Mouse (Mus musculus) kidney, postnatal 10 days (tissue): ENCODE measurements around the gene Ccdc24.

Experiments used
- DNase-seq: peaks from one replicate; pipeline ENCODE4 v3.0.0; 2021; ENCODE audit warnings: mixed read lengths

Gene Ccdc24

GRCm38 (mm10) chr4:117850871-117851270 is 21.5 kb downstream of the Ccdc24 start:
- DNase-seq = peak; percentile 63

GRCm38 (mm10) chr4:117850176-117850575 is 22.2 kb downstream of the Ccdc24 start:
- no peak for DNase-seq

- DNase-seq = no peak
These were observed 22.9 kb downstream of the Ccdc24 start for GRCm38 (mm10) chr4:117849506-117849905.

DNA sequence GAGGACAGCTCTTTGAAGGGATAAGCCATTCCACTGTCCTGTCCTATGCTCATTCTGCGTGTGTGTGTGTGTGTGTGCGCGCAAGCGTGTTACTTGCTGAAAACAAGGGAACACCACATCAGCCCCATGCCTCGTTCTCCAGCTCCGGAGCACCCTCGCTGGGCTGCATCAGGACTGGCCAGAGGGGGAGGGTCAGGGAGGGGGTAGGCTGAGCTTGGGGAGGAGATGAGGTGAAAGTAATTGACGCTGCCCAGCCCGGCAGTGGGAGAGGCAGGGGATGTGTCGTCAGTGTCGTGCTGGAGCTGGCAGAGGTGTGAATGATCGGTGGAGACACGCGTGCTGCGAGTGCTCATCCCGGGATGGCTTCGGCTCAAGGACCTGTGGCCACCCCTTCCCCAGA is 23.3 kb downstream of the Ccdc24 start:
- no peak for DNase-seq

DNA sequence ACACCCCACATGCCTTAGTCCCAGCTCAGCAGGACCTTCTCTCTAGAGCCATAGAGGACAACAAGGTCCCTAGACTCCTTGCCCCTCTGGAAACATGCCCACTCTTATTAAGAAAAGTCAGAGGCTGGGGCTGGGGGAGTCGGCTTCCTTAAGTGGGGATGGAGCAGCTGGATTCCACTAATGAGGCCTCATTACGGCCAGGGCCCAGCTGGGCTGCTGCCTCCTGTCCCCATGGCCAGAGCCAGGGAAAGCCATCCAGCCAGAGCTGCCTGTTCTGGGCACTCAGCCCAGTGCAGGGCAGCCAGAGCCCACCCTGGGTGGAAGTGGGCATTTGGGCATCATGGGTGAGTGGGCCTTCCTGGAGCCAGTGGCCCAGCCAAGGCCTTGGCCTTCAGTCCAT is 25.3 kb downstream of the Ccdc24 start:
- peak; percentile 41 for DNase-seq

DNA sequence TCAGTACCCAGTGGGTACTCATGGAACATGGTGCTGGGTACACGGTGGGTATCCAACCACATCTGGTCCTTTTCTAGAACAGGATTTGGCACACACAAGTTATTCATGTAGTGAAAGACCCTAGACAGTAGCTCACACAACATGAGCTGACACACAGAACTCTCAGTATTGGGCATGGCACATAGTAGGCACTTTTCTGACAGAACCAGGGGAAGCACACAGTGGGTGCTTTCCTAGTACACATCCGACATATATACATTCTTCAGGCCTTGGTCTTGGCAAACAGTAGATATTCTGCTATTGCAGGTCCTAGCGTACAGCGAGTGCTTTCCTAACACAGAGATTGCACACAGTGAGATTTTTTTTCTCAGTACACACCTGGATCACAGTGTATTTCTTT is 26.1 kb downstream of the Ccdc24 start:
- no peak for DNase-seq

GRCm38 (mm10) chr4:117845316-117845715 is 27.0 kb downstream of the Ccdc24 start:
- no peak for DNase-seq

GRCm38 (mm10) chr4:117844467-117844866 is 27.9 kb downstream of the Ccdc24 start:
- no peak for DNase-seq

GRCm38 (mm10) chr4:117843101-117843500 is 29.3 kb downstream of the Ccdc24 start:
- no peak for DNase-seq

GRCm38 (mm10) chr4:117841566-117841965 is 30.8 kb downstream of the Ccdc24 start:
- DNase-seq = no peak

- DNase-seq = no peak
These were observed 31.5 kb downstream of the Ccdc24 start for GRCm38 (mm10) chr4:117840821-117841220.

DNA sequence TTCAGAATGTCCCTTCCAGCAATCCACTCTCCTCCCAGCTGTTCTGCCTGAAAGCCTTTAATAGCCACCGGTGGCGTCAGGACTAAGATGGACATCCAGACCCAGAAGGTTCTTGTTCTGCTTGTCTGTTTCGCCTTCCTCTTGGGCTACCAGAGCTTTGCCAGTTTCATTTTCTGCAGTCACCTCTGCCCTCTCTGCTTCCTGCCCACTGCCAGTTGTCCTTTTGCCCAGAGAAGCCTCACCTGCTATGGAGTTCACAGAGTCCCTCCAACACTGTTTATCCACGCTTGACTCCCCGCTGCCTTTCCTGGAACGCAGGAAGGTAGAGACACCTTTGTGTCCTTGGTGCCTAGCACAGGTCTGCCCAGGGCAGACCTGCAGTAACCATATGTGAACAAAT is 33.0 kb downstream of the Ccdc24 start:
- DNase-seq = peak; percentile 40

GRCm38 (mm10) chr4:117837271-117837670 is 35.1 kb downstream of the Ccdc24 start:
- no peak for DNase-seq

GRCm38 (mm10) chr4:117836204-117836767 is 36.1 kb downstream of the Ccdc24 start:
- DNase-seq = peak; percentile 96

- DNase-seq = peak; percentile 65
These were observed 36.7 kb downstream of the Ccdc24 start for GRCm38 (mm10) chr4:117835531-117836111.

DNA sequence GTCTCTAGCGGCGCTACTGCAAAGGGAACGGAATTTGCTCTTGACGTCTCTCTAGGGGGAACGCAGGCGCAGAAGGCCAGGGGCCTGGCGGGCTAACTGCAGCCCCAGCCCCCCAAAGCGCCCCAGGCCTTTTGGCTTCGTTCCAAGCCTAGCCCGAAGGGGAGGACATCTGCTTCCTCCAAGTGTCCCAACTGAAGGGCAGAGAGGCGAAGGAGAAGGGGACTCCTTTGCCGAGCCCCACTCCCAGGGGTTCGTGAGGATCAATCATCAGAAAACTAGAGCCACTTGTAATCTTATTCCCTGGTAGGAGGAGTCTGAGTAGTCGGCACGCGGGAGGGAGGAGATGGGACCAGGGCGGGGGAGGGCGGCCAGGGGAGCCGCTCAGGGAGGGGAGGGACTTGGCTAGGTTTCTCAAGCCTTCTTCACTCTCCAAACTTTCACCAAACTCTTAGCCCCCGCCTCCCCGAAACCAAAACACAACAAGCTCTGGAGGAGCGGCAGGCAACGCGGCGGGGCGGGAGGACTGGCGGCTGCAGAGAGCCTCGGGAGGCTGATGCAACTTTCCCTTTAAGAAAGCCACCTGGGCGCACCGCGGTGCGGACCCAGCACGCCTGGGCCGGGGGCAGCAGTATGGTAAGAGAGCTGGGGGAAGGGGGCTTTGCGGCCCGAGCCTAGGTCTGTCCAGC is 37.4 kb downstream of the Ccdc24 start:
- peak; percentile 82 for DNase-seq

GRCm38 (mm10) chr4:117834457-117834844 is 37.9 kb downstream of the Ccdc24 start, which contains the start of gene Slc6a9:
Slc6a9 (plus strand) TSS chr4:117834506.
- DNase-seq = no peak

DNA sequence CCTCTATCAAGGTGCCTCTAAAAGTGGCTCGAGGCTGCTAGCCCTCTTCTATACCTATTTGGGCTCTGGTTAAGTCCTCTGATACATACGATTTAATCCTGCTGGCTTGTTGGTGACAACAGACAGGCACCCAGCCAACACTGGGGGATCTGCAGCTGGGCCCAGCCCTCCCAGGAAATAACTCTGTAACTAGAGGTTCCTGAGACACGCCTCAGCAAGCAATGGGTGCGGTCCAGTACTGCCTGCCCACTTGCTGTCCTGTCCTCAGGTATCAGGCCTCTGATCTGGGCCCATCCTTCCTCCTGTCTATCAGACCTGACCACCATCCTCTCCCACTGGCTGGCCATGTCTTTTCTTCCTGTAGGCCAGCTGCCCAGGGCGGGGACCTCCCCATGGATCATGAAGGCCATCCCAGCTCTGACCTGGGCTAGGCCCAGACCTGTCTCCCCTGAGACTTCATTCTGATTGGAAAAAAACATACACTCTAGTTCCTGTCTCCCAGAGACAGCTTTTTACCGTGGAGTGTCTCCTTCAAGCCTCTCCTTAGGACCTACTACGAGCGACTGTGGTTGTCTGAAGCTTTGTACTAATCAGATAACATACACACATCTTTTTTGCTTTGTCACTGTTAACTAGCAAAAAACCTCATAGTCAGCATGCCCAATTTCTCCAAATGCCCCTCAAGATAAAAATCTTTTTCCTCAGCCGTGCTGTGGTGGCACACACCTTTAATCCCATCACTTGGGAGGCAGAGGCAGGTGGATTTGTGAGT is 40.3 kb downstream of the Ccdc24 start:
- peak; percentile 69 for DNase-seq

DNA sequence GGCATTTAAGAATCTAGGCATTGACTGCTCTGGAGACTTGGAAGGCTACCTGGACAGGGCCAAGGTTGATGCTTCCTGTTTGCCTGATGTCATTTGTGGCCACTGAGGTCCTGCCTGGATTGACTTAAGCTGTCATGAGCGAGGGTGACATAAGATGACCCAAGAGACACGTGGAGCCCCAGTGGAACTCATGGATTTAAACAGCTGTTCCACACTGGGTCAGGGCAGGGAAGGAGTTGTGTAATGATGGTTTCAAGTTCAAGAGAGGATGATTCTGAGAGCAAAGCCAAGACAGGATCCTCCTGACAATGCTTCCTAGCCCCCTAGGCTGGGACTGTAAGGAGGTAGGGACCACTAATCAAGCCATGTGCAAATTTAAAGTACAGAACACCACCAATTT is 40.9 kb downstream of the Ccdc24 start:
- DNase-seq = no peak

DNA sequence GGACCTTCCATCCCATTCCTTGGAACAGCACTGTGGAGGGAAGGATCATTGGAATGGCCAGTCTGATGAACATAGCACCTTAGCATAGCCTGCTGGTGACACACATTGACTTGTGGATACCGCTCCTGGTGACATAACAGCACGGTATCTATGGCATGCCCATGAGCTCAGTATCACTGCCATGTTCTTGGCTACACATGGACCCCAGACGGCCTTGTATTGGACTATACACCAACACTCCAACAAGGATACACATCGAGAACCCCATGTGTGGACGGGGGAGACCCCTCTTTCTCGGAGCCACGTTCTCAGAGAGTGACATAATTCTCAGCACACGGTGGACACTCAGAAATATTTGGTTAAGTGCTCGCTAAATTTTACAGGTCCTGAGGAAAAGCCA is 41.6 kb downstream of the Ccdc24 start:
- no peak for DNase-seq

GRCm38 (mm10) chr4:117830124-117830551 is 42.2 kb downstream of the Ccdc24 start:
- DNase-seq = peak; percentile 57

GRCm38 (mm10) chr4:117829260-117830123 is 42.9 kb downstream of the Ccdc24 start:
- DNase-seq = peak; percentile 84
